Mouse (Mus musculus) CD4-positive naive resting alpha-beta T cell, adult 57 days (primary cell): ENCODE results near the gene Atf6. TPM values are rescaled to one million over a fixed set of nuclear protein-coding genes. Genes with fewer than 3 reads are reported as not detected.

Experiments used
- total RNA-seq: library from RNA; stranded (reverse); gene quantifications from one replicate; pipeline ENCODE4 v1.2.4, GENCODE M21; 2023

The Atf6 gene
- total RNA-seq: 8.4 TPM

GRCm38 (mm10) chr1:170867691-170868105, at the start of gene Atf6:
Gene Atf6 (minus strand): TSS chr1:170867771.

DNA sequence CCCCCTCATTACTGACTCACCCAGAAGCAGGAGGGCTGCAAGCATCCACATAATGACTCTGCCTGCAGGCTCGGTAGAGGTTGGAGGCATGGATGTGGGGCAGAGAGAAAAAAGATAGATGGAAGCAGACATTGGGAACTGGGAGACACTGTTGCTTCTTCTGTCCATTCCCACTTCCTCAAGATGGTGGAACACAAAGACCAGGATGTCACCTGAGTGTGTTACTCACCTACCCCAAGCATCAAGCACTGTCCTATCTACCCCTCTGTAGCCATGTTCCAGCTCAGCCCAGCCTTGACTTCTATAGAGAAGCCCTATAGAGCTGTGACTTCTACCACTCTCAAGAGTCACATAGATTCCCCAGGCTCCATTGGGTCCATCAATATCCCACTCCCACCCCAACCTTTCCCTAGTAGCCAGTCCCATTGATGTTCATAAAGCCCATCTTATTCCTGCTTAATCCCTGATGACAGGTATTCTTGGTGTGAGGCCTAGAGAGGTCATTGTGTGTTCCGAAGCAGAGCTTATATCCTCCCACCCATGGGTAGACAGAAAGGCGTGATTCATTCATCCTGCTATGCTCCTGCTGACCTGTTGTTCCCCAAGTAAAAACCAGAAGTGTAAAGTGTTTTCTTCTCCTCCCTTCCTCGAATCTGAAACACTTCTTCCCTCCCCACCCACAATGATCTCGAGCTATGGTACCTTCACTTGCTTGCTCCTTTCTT, 45.5 kb upstream of the Atf6 start, which contains the start of gene Fcrlb:
Fcrlb (minus strand) TSS at position 51 of the 725 bp plus-strand sequence.

DNA sequence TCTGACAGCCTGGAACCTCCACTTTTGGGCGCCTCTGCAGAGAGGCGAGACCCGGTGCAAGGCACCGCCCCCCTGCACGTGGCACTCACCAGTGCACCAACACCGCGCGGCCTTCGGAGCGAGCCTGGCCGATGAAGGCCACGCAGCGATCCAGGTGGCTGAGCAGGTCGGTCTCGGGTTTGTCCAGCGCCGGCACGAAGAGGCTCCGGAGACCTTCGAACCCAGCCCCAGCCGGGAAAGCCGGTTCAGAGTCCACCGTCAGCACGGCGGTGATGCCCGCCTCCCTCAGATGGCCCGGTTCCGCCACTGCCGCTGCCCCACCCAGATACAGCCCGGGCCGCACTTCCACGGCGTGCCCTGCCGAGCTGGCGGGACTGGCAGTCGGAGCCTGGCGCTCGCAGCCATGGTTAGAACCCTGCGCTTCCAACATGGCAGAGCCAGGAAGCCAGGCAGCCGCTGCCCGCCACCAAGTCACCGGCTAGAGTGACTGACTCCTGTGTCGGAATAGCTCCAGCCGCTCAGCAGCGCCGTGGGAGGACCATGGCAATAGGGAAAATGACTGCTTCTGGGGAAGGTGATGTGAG, 17.5 kb upstream of the Atf6 start, which contains the start of the genes Gm26620 and Dusp12:
Gm26620 (plus strand) TSS at position 88 of the 584 bp plus-strand sequence.
Dusp12 (minus strand) TSS at position 563 of the 584 bp plus-strand sequence.

Other genes with a start within 250 kb of the Atf6 start
- gene Olfml2b, start 223.2 kb downstream of the Atf6 start, total RNA-seq: not detected
- not detected for gene Gm26620, start 17.3 kb upstream of the Atf6 start, total RNA-seq
- gene Dusp12, start 17.8 kb upstream of the Atf6 start, total RNA-seq: 21.9 TPM
- not detected for gene Fcrlb, start 45.2 kb upstream of the Atf6 start, total RNA-seq
- gene Fcrla, start 59.8 kb upstream of the Atf6 start, total RNA-seq: 13.2 TPM
- 8.7 TPM for gene Fcgr2b, start 108.8 kb upstream of the Atf6 start, total RNA-seq
- gene Fcgr4, start 151.1 kb upstream of the Atf6 start, total RNA-seq: 0.47 TPM
- 5.6 TPM for gene Fcgr3, start 197.2 kb upstream of the Atf6 start, total RNA-seq
- gene Cfap126, start 246.1 kb upstream of the Atf6 start, total RNA-seq: not detected